Mouse (Mus musculus): ENCODE data around the gene Timm50. TPM values are rescaled to one million over a fixed set of nuclear protein-coding genes. Genes with fewer than 3 reads are reported as not detected.

Gene Timm50
- polyA plus RNA-seq (2015; fragmentation: Nextera tagmentation; extraction: Ambion mirVana) = 51.8 and 54.8 TPM in 2 replicates

- Histone ChIP-seq H3K36me3 (ENCODE audit: insufficient read depth, low read length) (peaks cover 27% of the 10 kb centered on the region; the same call in 1 of the 2 replicates), H3K4me3 (ENCODE audit: low read depth, low read length) (peak within 1 kb of the TSS; percentile 84), H3K9ac (replicated peaks; ENCODE audit: low read depth) (peak within 1 kb of the TSS; percentile 66), H3K27ac (ENCODE audit: low read length) (peak within 1 kb of the TSS; percentile 48; the same call in 1 of the 2 replicates), H3K4me1 (ENCODE audit: insufficient read depth, low read depth, low read length) (no peaks in the 10 kb centered on the region; the same call in 1 of the 2 replicates), H3K27me3 (replicated peaks; ENCODE audit: insufficient read depth, low read length) (no peaks in the 10 kb centered on the region), H3K4me2 (replicated peaks; ENCODE audit: low read depth, low read length) (peak within 1 kb of the TSS; percentile 93), H3K9me3 (ENCODE audit: low read length) (no peaks in the 10 kb centered on the region)
- TF ChIP-seq EP300 (IDR thresholded peaks at IDR 0.05) (peak; percentile 17; the same call in 1 of the 2 replicates), CTCF (IDR thresholded peaks at IDR 0.05) (peak; percentile 31)
- ATAC-seq (peak; percentile 99), DNase-seq (ENCODE audit: low spot score) (peak; percentile 99)
- WGBS = under 1% methylated on average over 33 of the region's 45 CpGs
These were observed at the start of gene Timm50 for GRCm38 (mm10) chr7:28311926-28312543. Gene Timm50, minus strand, starts transcription at chr7:28312072.

- Histone ChIP-seq H3K36me3 (ENCODE audit: insufficient read depth, low read length) (peaks cover 34% of the 10 kb centered on the region), H3K4me2 (replicated peaks; ENCODE audit: low read depth, low read length) (no peak overlapping the region), H3K4me1 (ENCODE audit: insufficient read depth, low read depth, low read length) (peaks cover 13% of the 10 kb centered on the region), H3K27me3 (replicated peaks; ENCODE audit: insufficient read depth, low read length) (no peaks in the 10 kb centered on the region), H3K9me3 (ENCODE audit: low read length) (no peaks in the 10 kb centered on the region), H3K27ac (ENCODE audit: low read length) (no peak overlapping the region), H3K4me3 (ENCODE audit: low read depth, low read length) (no peak overlapping the region), H3K9ac (replicated peaks; ENCODE audit: low read depth) (no peak overlapping the region)
- TF ChIP-seq CTCF (IDR thresholded peaks at IDR 0.05) (no peak), EP300 (IDR thresholded peaks at IDR 0.05) (no peak)
- no peak for ATAC-seq
- no peak for DNase-seq (ENCODE audit: low spot score)
- 91% methylated on average over 6 of the region's 6 CpGs for WGBS
These were observed 48.4 kb upstream of the Timm50 start for GRCm38 (mm10) chr7:28360291-28360690.

- no peak overlapping the region for H3K4me3 ChIP-seq (ENCODE audit: low read depth, low read length)
- TF ChIP-seq EP300 (IDR thresholded peaks at IDR 0.05) (no peak), CTCF (IDR thresholded peaks at IDR 0.05) (no peak)
- H3K9ac ChIP-seq (replicated peaks; ENCODE audit: low read depth) = no peak overlapping the region
- ATAC-seq (no peak), DNase-seq (ENCODE audit: low spot score) (no peak)
- no peak overlapping the region for H3K4me2 ChIP-seq (replicated peaks; ENCODE audit: low read depth, low read length)
- 0 out of 2 replicates have a peak overlapping the region, but pooled peaks have one; percentile 20 for H3K27ac ChIP-seq (ENCODE audit: low read length)
- H3K9me3 ChIP-seq (ENCODE audit: low read length) = no peaks in the 10 kb centered on the region
- H3K36me3 ChIP-seq (ENCODE audit: insufficient read depth, low read length) = peaks cover 30% of the 10 kb centered on the region
- 91% methylated on average over 10 of the region's 10 CpGs for WGBS
- H3K27me3 ChIP-seq (replicated peaks; ENCODE audit: insufficient read depth, low read length) = no peaks in the 10 kb centered on the region
- peaks cover 13% of the 10 kb centered on the region for H3K4me1 ChIP-seq (ENCODE audit: insufficient read depth, low read depth, low read length)
These were observed 48.0 kb upstream of the Timm50 start for GRCm38 (mm10) chr7:28359854-28360253.

DNA sequence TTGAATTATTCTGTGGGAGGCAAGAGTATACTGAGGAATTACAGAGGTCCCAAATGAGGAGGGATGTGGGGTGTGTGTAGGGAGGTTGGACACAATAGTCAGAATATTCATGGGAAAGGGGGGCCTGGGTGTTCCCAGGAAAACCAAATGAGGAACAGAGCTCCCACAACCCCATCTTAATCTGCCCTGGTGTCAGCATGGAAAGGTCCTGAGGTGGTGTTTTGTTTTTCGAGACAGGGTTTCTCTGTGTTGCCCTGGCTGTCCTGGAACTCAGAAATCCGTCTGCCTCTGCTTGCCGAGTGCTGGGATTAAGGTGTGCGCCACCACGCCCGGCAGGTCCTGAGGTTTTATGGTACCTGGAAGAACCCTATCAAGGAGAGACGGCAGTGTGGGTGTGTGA lies 46.6 kb upstream of the Timm50 start:
- peak overlapping the region; percentile 83 for H3K27ac ChIP-seq (ENCODE audit: low read length)
- ATAC-seq (no peak; the same call in 1 of the 2 replicates), DNase-seq (ENCODE audit: low spot score) (no peak)
- no peak overlapping the region for H3K4me3 ChIP-seq (ENCODE audit: low read depth, low read length)
- no peak for TF ChIP-seq EP300 (IDR thresholded peaks at IDR 0.05)
- no peak for TF ChIP-seq CTCF (IDR thresholded peaks at IDR 0.05)
- no peak overlapping the region for H3K9ac ChIP-seq (replicated peaks; ENCODE audit: low read depth)
- peaks cover 28% of the 10 kb centered on the region for H3K36me3 ChIP-seq (ENCODE audit: insufficient read depth, low read length)
- peaks cover 13% of the 10 kb centered on the region for H3K4me1 ChIP-seq (ENCODE audit: insufficient read depth, low read depth, low read length)
- H3K9me3 ChIP-seq (ENCODE audit: low read length) = no peaks in the 10 kb centered on the region
- 53% methylated on average over 7 of the region's 7 CpGs for WGBS
- H3K27me3 ChIP-seq (replicated peaks; ENCODE audit: insufficient read depth, low read length) = no peaks in the 10 kb centered on the region
- H3K4me2 ChIP-seq (replicated peaks; ENCODE audit: low read depth, low read length) = no peak overlapping the region

- TF ChIP-seq CTCF (IDR thresholded peaks at IDR 0.05) = no peak
- TF ChIP-seq EP300 (IDR thresholded peaks at IDR 0.05) = peak; percentile 51; the same call in 1 of the 2 replicates
- Histone ChIP-seq H3K27me3 (replicated peaks; ENCODE audit: insufficient read depth, low read length) (no peaks in the 10 kb centered on the region), H3K4me3 (ENCODE audit: low read depth, low read length) (no peak overlapping the region), H3K9me3 (ENCODE audit: low read length) (no peaks in the 10 kb centered on the region), H3K4me1 (ENCODE audit: insufficient read depth, low read depth, low read length) (peaks cover 13% of the 10 kb centered on the region), H3K9ac (replicated peaks; ENCODE audit: low read depth) (no peak overlapping the region), H3K36me3 (ENCODE audit: insufficient read depth, low read length) (peaks cover 31% of the 10 kb centered on the region), H3K27ac (ENCODE audit: low read length) (peak overlapping the region; percentile 83), H3K4me2 (replicated peaks; ENCODE audit: low read depth, low read length) (peak overlapping the region; percentile 20; the same call in 1 of the 2 replicates)
- ATAC-seq = peak; percentile 76
- DNase-seq (ENCODE audit: low spot score) = peak; percentile 82
- 3% methylated on average over 5 of the region's 5 CpGs for WGBS
These were observed 46.1 kb upstream of the Timm50 start for GRCm38 (mm10) chr7:28357984-28358383.

DNA sequence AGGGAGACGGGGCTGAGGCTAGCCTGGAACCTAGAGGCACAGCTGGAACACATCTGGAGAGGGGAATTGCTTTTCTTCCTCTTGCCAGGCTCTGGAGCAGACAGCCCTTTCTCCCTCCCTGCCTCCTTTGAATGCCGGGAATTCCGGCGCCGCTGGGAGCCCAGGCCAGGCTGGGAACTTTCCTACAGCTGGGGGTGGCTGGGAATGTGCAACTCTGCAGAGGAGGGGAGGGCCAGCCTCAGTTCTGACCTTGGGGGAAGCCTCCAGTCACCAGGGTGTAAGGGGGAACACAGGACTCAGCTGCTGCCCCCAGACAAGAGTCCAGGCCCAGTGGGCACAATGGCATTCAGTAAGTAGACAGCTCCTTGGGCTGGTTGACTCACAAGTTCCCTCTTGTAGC lies 45.1 kb upstream of the Timm50 start:
- peaks cover 21% of the 10 kb centered on the region for H3K36me3 ChIP-seq (ENCODE audit: insufficient read depth, low read length)
- no peak overlapping the region for H3K9ac ChIP-seq (replicated peaks; ENCODE audit: low read depth)
- 1% methylated on average over 5 of the region's 5 CpGs for WGBS

More for the DNA sequence above, 45.1 kb upstream of the Timm50 start:
- TF ChIP-seq CTCF (IDR thresholded peaks at IDR 0.05) (no peak; the same call in 1 of the 2 replicates), EP300 (IDR thresholded peaks at IDR 0.05) (no peak)
- Histone ChIP-seq H3K4me3 (ENCODE audit: low read depth, low read length) (no peak overlapping the region), H3K27me3 (replicated peaks; ENCODE audit: insufficient read depth, low read length) (no peaks in the 10 kb centered on the region), H3K27ac (ENCODE audit: low read length) (peak overlapping the region; percentile 83), H3K4me2 (replicated peaks; ENCODE audit: low read depth, low read length) (no peak overlapping the region), H3K9me3 (ENCODE audit: low read length) (no peaks in the 10 kb centered on the region), H3K4me1 (ENCODE audit: insufficient read depth, low read depth, low read length) (peaks cover 13% of the 10 kb centered on the region)
- peak; percentile 75 for ATAC-seq
- DNase-seq (ENCODE audit: low spot score) = peak; percentile 77

Measured in lung, postnatal 0 days (tissue).